Mouse (Mus musculus) midbrain, embryonic 11.5 days (tissue): Measurements from ENCODE around the gene Fam214a. TPM values are rescaled to one million over a fixed set of nuclear protein-coding genes. Genes with fewer than 3 reads are reported as not detected.

Source experiments
- ATAC-seq: fragments of 200-750 bp; cut with Nextera tagmentation; 2 replicates; pipeline ENCODE4 v1.8.0; 2017; ENCODE audit warnings: moderate TSS enrichment, moderate library complexity; ENCODE audit not compliant: low FRiP score
- DNase-seq: peaks from one replicate; pipeline ENCODE4 v3.0.0; 2015; ENCODE audit warnings: low spot score; ENCODE audit errors: missing footprints
- H3K27ac ChIP-seq: fragments of 300-500 bp; sonication (generic); 2 replicates; pipeline ENCODE4 v1.5.1; 2014; ENCODE audit warnings: low read depth, low read length
- H3K27me3 ChIP-seq: fragments of 300-500 bp; sonication (generic); 2 replicates; pipeline ENCODE4 v1.6.1; 2014; ENCODE audit warnings: mild to moderate bottlenecking, low read length, moderate library complexity, mixed read lengths; ENCODE audit not compliant: control insufficient read depth, insufficient read depth
- H3K36me3 ChIP-seq: fragments of 300-500 bp; sonication (generic); 2 replicates; pipeline ENCODE4 v1.6.1; 2014; ENCODE audit warnings: mild to moderate bottlenecking, low read length, moderate library complexity, mixed read lengths; ENCODE audit not compliant: control insufficient read depth, insufficient read depth
- H3K4me1 ChIP-seq: fragments of 300-500 bp; sonication (generic); 2 replicates; pipeline ENCODE4 v1.6.1; 2014; ENCODE audit warnings: low read length; ENCODE audit not compliant: control insufficient read depth, insufficient read depth
- H3K4me2 ChIP-seq: fragments of 300-500 bp; sonication (generic); 2 replicates; pipeline ENCODE4 v1.6.1; 2014; ENCODE audit warnings: mild to moderate bottlenecking, moderate library complexity
- H3K4me3 ChIP-seq: fragments of 300-500 bp; sonication (generic); 2 replicates; pipeline ENCODE4 v1.5.1; 2014; ENCODE audit warnings: low read depth, low read length
- H3K9ac ChIP-seq: fragments of 300-500 bp; sonication (generic); 2 replicates; pipeline ENCODE4 v1.6.1; 2014; ENCODE audit warnings: low read length
- H3K9me3 ChIP-seq: fragments of 300-500 bp; sonication (generic); 2 replicates; pipeline ENCODE4 v1.6.1; 2016; ENCODE audit warnings: low read length; ENCODE audit not compliant: control insufficient read depth
- WGBS: fragments of 180-500 bp; shearing (Covaris S2); extraction: QIAGEN DNeasy Blood & Tissue Kit; methylation state at CpG from one replicate; pipeline ENCODE4 v1.1.7; 2014; 5-methylcytosine and 5-hydroxymethylcytosine counted together
- polyA plus RNA-seq: library from polyadenylated mRNA; unstranded; fragments of >200 nt; fragmentation: Nextera tagmentation; extraction: Ambion mirVana; gene quantifications from 2 replicates; pipeline ENCODE4 v1.2.1, GENCODE M21; 2014

Fam214a gene
- polyA plus RNA-seq, 1 experiment from 2014 or later: 18.9 TPM

- peak overlapping the region; percentile 36 for H3K4me2 ChIP-seq
- 5% methylated on average over 14 of the region's 14 CpGs for WGBS
- H3K9me3 ChIP-seq: no peaks in the 10 kb centered on the region; the same call in 1 of the 2 replicates
- no peaks in the 10 kb centered on the region for H3K27me3 ChIP-seq
- peak overlapping the region; percentile 61 for H3K27ac ChIP-seq
- H3K36me3 ChIP-seq: no peaks in the 10 kb centered on the region
- H3K4me1 ChIP-seq: peaks cover 12% of the 10 kb centered on the region
- H3K4me3 ChIP-seq: no peak overlapping the region
- ATAC-seq (peak; percentile 82), DNase-seq (peak; percentile 92)
- peak overlapping the region; percentile 41 for H3K9ac ChIP-seq
Measured at GRCm38 (mm10) chr9:74961073-74961575, 8.4 kb downstream of the Fam214a start.

GRCm38 (mm10) chr9:74963953-74964352 is 11.3 kb downstream of the Fam214a start:
- Histone ChIP-seq H3K27me3 (no peaks in the 10 kb centered on the region), H3K9me3 (no peaks in the 10 kb centered on the region), H3K4me1 (peaks cover 12% of the 10 kb centered on the region), H3K4me2 (no peak overlapping the region), H3K36me3 (no peaks in the 10 kb centered on the region), H3K4me3 (no peak overlapping the region), H3K9ac (no peak overlapping the region), H3K27ac (no peak overlapping the region)
- 85% methylated on average over 2 of the region's 2 CpGs for WGBS
- ATAC-seq: no peak
- DNase-seq: no peak

- peaks cover 12% of the 10 kb centered on the region for H3K4me1 ChIP-seq
- no peak overlapping the region for H3K4me2 ChIP-seq
- ATAC-seq (no peak), DNase-seq (no peak)
- H3K9me3 ChIP-seq: no peaks in the 10 kb centered on the region
- H3K9ac ChIP-seq: no peak overlapping the region
- no peaks in the 10 kb centered on the region for H3K36me3 ChIP-seq
- H3K27ac ChIP-seq: no peak overlapping the region
- 87% methylated on average over 10 of the region's 10 CpGs for WGBS
- no peaks in the 10 kb centered on the region for H3K27me3 ChIP-seq
- no peak overlapping the region for H3K4me3 ChIP-seq
Measured at GRCm38 (mm10) chr9:74964866-74965384, 12.2 kb downstream of the Fam214a start.

GRCm38 (mm10) chr9:74966200-74966599 is 13.5 kb downstream of the Fam214a start:
- Histone ChIP-seq H3K27ac (no peak overlapping the region), H3K4me2 (no peak overlapping the region), H3K4me1 (peaks cover 3% of the 10 kb centered on the region), H3K27me3 (no peaks in the 10 kb centered on the region), H3K4me3 (no peak overlapping the region), H3K36me3 (no peaks in the 10 kb centered on the region), H3K9me3 (no peaks in the 10 kb centered on the region), H3K9ac (no peak overlapping the region)
- ATAC-seq: no peak
- WGBS: 86% methylated on average over 4 of the region's 4 CpGs
- DNase-seq: no peak

GRCm38 (mm10) chr9:74968647-74969428 is 16.2 kb downstream of the Fam214a start:
- Histone ChIP-seq H3K27ac (no peak overlapping the region), H3K36me3 (no peaks in the 10 kb centered on the region), H3K4me2 (no peak overlapping the region), H3K9ac (no peak overlapping the region), H3K4me3 (no peak overlapping the region), H3K27me3 (no peaks in the 10 kb centered on the region), H3K9me3 (no peaks in the 10 kb centered on the region), H3K4me1 (no peaks in the 10 kb centered on the region)
- peak; percentile 56 for DNase-seq
- no peak for ATAC-seq
- WGBS: 87% methylated on average over 8 of the region's 8 CpGs

- peaks cover 14% of the 10 kb centered on the region for H3K4me1 ChIP-seq
- DNase-seq (no peak), ATAC-seq (no peak)
- no peaks in the 10 kb centered on the region for H3K9me3 ChIP-seq
- WGBS: 93% methylated on average over 1 of the region's 1 CpGs
- no peaks in the 10 kb centered on the region for H3K36me3 ChIP-seq
- H3K27ac ChIP-seq: no peak overlapping the region
- no peaks in the 10 kb centered on the region for H3K27me3 ChIP-seq
- H3K9ac ChIP-seq: no peak overlapping the region
- H3K4me2 ChIP-seq: no peak overlapping the region
- no peak overlapping the region for H3K4me3 ChIP-seq
Measured at GRCm38 (mm10) chr9:74970591-74970990, 17.9 kb downstream of the Fam214a start.

GRCm38 (mm10) chr9:74971191-74971976 is 18.7 kb downstream of the Fam214a start:
- H3K27me3 ChIP-seq: no peaks in the 10 kb centered on the region
- H3K27ac ChIP-seq: no peak overlapping the region
- 91% methylated on average over 12 of the region's 12 CpGs for WGBS
- no peak overlapping the region for H3K9ac ChIP-seq
- H3K36me3 ChIP-seq: no peaks in the 10 kb centered on the region
- H3K4me2 ChIP-seq: no peak overlapping the region
- H3K4me3 ChIP-seq: no peak overlapping the region
- DNase-seq (peak; percentile 19), ATAC-seq (no peak)
- peaks cover 17% of the 10 kb centered on the region for H3K4me1 ChIP-seq
- H3K9me3 ChIP-seq: no peaks in the 10 kb centered on the region

- no peak overlapping the region for H3K27ac ChIP-seq
- H3K4me1 ChIP-seq: peaks cover 26% of the 10 kb centered on the region
- 92% methylated on average over 5 of the region's 5 CpGs for WGBS
- no peaks in the 10 kb centered on the region for H3K27me3 ChIP-seq
- DNase-seq (peak; percentile 77), ATAC-seq (no peak)
- no peaks in the 10 kb centered on the region for H3K9me3 ChIP-seq
- H3K4me2 ChIP-seq: no peak overlapping the region
- no peak overlapping the region for H3K9ac ChIP-seq
- H3K4me3 ChIP-seq: no peak overlapping the region
- no peaks in the 10 kb centered on the region for H3K36me3 ChIP-seq
Measured at GRCm38 (mm10) chr9:74972736-74973135, 20.1 kb downstream of the Fam214a start.

- Histone ChIP-seq H3K4me1 (peaks cover 26% of the 10 kb centered on the region), H3K4me2 (no peak overlapping the region), H3K27me3 (no peaks in the 10 kb centered on the region), H3K27ac (no peak overlapping the region), H3K9me3 (no peaks in the 10 kb centered on the region), H3K36me3 (no peaks in the 10 kb centered on the region), H3K4me3 (no peak overlapping the region), H3K9ac (no peak overlapping the region)
- 85% methylated on average over 4 of the region's 4 CpGs for WGBS
- DNase-seq: peak; percentile 70
- no peak for ATAC-seq
Measured at GRCm38 (mm10) chr9:74973154-74973553, 20.5 kb downstream of the Fam214a start.
